Mouse (Mus musculus): ENCODE results near the gene Zfp36l2. TPM values are rescaled to one million over a fixed set of nuclear protein-coding genes. Genes with fewer than 3 reads are reported as not detected.
"Not testable (repeated sequence)": the region's sequence is repeated elsewhere in the genome, so short reads cannot be mapped to it uniquely, and the experiment has no call there.

Zfp36l2 gene
- total and polyA plus RNA-seq, 2 experiments from 2014 or later: 5.5 to 16.7 TPM

DNA sequence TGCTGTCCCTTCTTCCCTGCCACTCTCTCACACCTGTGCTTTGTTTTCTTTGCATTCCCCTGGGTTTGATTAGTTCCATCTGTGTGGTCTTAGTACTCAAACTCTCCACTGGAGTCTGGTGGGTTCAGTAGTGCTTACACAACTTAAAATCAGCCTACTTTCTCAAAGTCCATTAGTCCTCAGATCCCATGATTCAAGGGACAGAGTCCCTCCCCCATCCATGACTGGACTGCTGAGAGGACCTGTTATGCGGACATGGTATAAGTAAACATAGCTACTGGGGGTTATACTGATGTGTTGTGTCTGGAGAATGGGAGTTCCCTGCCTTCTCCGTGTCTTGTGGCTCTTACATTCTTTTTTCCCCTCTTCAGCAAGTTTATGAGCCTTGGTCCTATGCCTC, 40.5 kb upstream of the Zfp36l2 start:
- ATAC-seq (no peak), DNase-seq (ENCODE audit: low spot score) (no peak)
- H3K9me3 ChIP-seq (ENCODE audit: low read length): no peaks in the 10 kb centered on the region
- H3K9ac ChIP-seq (replicated peaks; ENCODE audit: low read length): no peak overlapping the region
- no peaks in the 10 kb centered on the region for H3K27me3 ChIP-seq (ENCODE audit: insufficient read depth, low read length)
- H3K27ac ChIP-seq: no peak overlapping the region
- no peak overlapping the region for H3K4me3 ChIP-seq (ENCODE audit: low read length)
- no peaks in the 10 kb centered on the region for H3K4me1 ChIP-seq (ENCODE audit: insufficient read depth, low read length)
- H3K36me3 ChIP-seq (ENCODE audit: insufficient read depth, low read length): peaks cover 16% of the 10 kb centered on the region; the same call in 1 of the 2 replicates
- H3K4me2 ChIP-seq (ENCODE audit: low read depth, low read length): no peak overlapping the region
- TF ChIP-seq CTCF (IDR thresholded peaks at IDR 0.05; ENCODE audit: low read depth): no peak
- WGBS: 88% methylated on average over 2 of the region's 2 CpGs

DNA sequence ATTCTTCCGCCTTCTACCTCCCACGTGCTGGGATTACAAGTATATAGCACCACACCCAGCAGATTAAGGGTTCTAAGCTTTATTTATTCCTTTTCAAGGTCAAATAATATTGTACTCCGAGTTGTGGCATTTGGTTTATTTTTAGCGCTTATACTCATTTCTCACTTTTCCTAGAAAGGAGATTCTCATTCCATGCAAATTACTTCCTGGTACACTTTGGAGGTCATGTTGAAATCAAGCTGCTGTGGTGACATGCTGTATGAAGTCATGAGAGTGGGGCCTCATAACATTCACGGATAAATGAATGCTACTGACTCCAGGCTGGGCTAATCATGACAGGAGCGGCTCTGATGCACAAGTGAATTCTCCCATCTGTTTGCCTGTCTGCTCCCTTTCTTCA, 38.9 kb upstream of the Zfp36l2 start:
- Histone ChIP-seq H3K4me3 (ENCODE audit: low read length) (no peak overlapping the region), H3K4me2 (ENCODE audit: low read depth, low read length) (no peak overlapping the region), H3K9ac (replicated peaks; ENCODE audit: low read length) (no peak overlapping the region), H3K4me1 (ENCODE audit: insufficient read depth, low read length) (no peaks in the 10 kb centered on the region), H3K9me3 (ENCODE audit: low read length) (no peaks in the 10 kb centered on the region), H3K36me3 (ENCODE audit: insufficient read depth, low read length) (peaks cover 16% of the 10 kb centered on the region; the same call in 1 of the 2 replicates), H3K27me3 (ENCODE audit: insufficient read depth, low read length) (no peaks in the 10 kb centered on the region), H3K27ac (no peak overlapping the region)
- TF ChIP-seq CTCF (IDR thresholded peaks at IDR 0.05; ENCODE audit: low read depth): no peak
- DNase-seq (ENCODE audit: low spot score) (no peak), ATAC-seq (no peak)
- WGBS: 76% methylated on average over 6 of the region's 6 CpGs

DNA sequence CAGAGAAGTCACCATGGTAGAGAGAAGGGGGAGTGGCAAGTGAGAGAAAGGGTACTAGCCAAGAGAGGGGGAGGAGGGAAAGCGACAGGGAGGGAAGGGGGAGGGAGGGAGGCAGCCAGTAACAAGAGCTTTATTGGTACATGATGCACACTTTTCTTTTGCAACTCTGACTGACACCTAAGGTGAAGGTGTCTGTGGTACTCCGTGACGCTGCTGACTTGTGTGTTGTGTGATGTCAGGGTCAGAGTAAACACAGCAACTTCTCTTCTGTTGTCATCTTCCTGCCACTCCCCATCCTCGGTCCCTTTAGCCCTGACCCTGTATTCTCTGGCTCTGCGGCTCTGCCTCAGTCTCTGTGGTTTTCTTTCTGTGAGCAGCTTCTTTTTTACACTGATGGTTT, 38.5 kb upstream of the Zfp36l2 start:
- DNase-seq (ENCODE audit: low spot score): no peak
- Histone ChIP-seq H3K27ac (no peak overlapping the region), H3K4me1 (ENCODE audit: insufficient read depth, low read length) (no peaks in the 10 kb centered on the region), H3K4me3 (ENCODE audit: low read length) (no peak overlapping the region), H3K27me3 (ENCODE audit: insufficient read depth, low read length) (no peaks in the 10 kb centered on the region), H3K9ac (replicated peaks; ENCODE audit: low read length) (no peak overlapping the region), H3K4me2 (ENCODE audit: low read depth, low read length) (no peak overlapping the region), H3K36me3 (ENCODE audit: insufficient read depth, low read length) (peaks cover 16% of the 10 kb centered on the region; the same call in 1 of the 2 replicates), H3K9me3 (ENCODE audit: low read length) (no peaks in the 10 kb centered on the region)
- WGBS: 68% methylated on average over 5 of the region's 5 CpGs
- no peak for ATAC-seq
- TF ChIP-seq CTCF (IDR thresholded peaks at IDR 0.05; ENCODE audit: low read depth): no peak

DNA sequence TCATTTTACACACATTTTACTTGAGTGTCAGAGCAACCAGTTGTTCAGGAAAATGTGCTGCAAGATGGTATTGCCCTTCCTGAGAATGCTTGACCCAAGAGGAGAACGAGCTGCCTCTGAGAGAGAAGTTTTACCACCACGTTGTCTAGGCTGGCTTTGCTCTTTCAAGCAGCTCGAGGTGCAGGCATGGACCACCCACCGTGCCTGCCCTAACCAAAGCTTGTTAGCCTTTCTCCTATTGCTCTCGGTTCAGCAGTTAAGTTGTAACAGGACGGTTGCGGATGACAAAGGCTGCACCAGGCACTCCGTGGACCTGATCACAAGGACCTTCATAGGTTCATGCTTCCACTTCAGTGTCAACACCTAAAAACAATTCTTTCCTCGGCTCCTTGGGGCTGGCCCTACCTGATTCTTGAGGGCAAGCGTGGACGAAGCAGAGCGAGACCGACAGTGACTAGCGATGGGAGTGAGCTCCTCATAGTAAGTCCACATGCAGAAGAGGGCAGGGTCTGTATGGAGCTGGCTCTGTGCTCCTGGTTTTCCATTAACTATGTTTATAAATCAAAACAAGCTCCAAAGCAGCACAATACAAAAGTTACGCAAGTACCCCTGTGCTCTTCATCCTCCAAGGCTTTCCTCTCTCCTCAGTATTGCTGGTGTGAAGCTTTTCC, 36.6 kb upstream of the Zfp36l2 start:
- H3K4me1 ChIP-seq (ENCODE audit: insufficient read depth, low read length): no peaks in the 10 kb centered on the region
- DNase-seq (ENCODE audit: low spot score) (no peak), ATAC-seq (no peak)
- H3K9me3 ChIP-seq (ENCODE audit: low read length): no peaks in the 10 kb centered on the region
- no peak overlapping the region for H3K4me3 ChIP-seq (ENCODE audit: low read length)
- TF ChIP-seq CTCF (IDR thresholded peaks at IDR 0.05; ENCODE audit: low read depth): no peak
- H3K9ac ChIP-seq (replicated peaks; ENCODE audit: low read length): no peak overlapping the region
- peaks cover 16% of the 10 kb centered on the region; the same call in 1 of the 2 replicates for H3K36me3 ChIP-seq (ENCODE audit: insufficient read depth, low read length)
- 68% methylated on average over 15 of the region's 15 CpGs for WGBS
- no peak overlapping the region for H3K4me2 ChIP-seq (ENCODE audit: low read depth, low read length)
- no peaks in the 10 kb centered on the region for H3K27me3 ChIP-seq (ENCODE audit: insufficient read depth, low read length)
- no peak overlapping the region for H3K27ac ChIP-seq

DNA sequence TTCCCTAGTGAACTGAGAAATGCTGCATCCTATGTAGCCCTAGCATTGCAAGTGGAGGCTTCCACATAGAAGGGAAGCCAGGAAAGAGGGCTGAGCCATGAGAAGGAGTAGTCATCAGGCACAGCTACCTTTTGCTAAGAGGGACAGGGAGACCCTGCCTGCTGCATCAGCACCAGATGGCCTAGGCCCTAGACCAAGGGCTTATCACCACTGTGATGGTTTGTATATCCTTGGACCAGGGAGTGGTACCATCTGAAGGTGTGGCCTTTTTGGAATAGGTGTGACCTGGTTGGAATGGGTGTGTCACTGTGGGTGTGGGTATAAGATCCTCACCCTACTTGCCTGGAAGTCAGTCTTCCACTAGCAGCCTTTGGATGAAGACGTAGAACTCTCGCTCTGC, 31.1 kb upstream of the Zfp36l2 start:
- not testable (repeated sequence) for H3K9me3 ChIP-seq (ENCODE audit: low read length); H3K9ac ChIP-seq (replicated peaks; ENCODE audit: low read length); H3K27ac ChIP-seq; H3K4me1 ChIP-seq (ENCODE audit: insufficient read depth, low read length); H3K4me2 ChIP-seq (ENCODE audit: low read depth, low read length); H3K36me3 ChIP-seq (ENCODE audit: insufficient read depth, low read length); ATAC-seq; H3K4me3 ChIP-seq (ENCODE audit: low read length); DNase-seq (ENCODE audit: low spot score); H3K27me3 ChIP-seq (ENCODE audit: insufficient read depth, low read length)
- WGBS: 100% methylated on average over 2 of the region's 2 CpGs

DNA sequence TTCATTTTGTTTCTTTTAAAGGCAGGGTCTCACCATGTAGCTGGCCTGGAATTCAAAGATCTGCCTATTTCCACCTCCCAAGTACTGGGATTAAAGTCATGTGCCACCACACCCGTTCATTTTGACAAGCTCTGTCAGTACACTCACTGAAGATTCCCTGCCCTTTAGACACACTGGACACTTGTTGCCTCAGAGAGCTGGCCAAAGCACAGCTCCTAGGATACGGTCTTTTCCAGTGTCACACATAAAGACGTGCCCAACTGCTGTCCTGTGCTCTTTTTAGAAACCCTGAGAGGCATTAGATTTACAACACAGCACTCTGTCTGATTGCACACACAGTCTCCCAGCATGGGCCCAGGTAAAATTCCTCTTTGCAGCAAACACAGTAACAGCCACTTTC, 29.9 kb upstream of the Zfp36l2 start:
- H3K27ac ChIP-seq: no peak overlapping the region
- no peak for TF ChIP-seq CTCF (IDR thresholded peaks at IDR 0.05; ENCODE audit: low read depth)
- H3K27me3 ChIP-seq (ENCODE audit: insufficient read depth, low read length): no peaks in the 10 kb centered on the region
- DNase-seq (ENCODE audit: low spot score): no peak
- WGBS: 55% methylated on average over 3 of the region's 3 CpGs
- H3K9ac ChIP-seq (replicated peaks; ENCODE audit: low read length): no peak overlapping the region
- no peaks in the 10 kb centered on the region for H3K4me1 ChIP-seq (ENCODE audit: insufficient read depth, low read length)
- H3K4me3 ChIP-seq (ENCODE audit: low read length): no peak overlapping the region
- no peaks in the 10 kb centered on the region for H3K9me3 ChIP-seq (ENCODE audit: low read length)
- H3K36me3 ChIP-seq (ENCODE audit: insufficient read depth, low read length): no peaks in the 10 kb centered on the region
- H3K4me2 ChIP-seq (ENCODE audit: low read depth, low read length): no peak overlapping the region
- ATAC-seq: no peak

DNA sequence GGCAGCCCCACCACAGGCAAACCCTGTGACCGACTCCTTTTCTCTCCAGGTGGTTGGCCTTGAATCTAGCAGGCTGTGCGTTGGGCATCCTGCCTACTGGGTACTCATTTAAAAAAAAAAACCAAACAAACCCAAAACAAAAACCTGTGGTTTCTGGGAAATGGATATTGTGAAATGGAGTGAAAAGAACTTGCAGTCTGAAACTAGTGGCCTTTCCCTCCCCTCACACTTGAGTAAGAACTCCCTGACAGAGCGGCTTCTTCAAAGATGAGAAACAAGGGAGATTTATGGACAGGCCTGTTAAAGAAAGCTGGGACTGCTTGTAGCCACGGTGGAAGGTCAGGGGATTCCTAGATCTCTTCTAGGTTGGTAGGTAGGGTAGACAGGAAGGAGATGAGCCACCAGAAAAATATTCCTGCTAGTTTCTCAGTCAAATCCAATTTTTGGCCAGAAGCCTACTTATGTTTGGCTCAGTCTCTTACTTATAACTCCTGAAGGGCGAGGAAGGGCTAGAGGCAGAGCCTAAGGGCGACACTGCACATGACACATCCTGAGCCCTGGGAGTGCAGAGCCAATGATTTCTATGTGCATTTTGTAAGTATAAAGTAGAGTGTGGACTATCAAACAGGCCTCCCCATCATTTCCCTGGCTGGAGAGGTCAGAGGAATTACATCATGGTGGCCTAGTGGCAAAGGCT, 27.7 kb upstream of the Zfp36l2 start:
- peak overlapping the region; percentile 15; the same call in 1 of the 2 replicates for H3K27ac ChIP-seq
- H3K27me3 ChIP-seq (ENCODE audit: insufficient read depth, low read length): no peaks in the 10 kb centered on the region
- TF ChIP-seq CTCF (IDR thresholded peaks at IDR 0.05; ENCODE audit: low read depth): no peak
- no peak for ATAC-seq
- H3K4me3 ChIP-seq (ENCODE audit: low read length): no peak overlapping the region
- no peaks in the 10 kb centered on the region for H3K36me3 ChIP-seq (ENCODE audit: insufficient read depth, low read length)
- whole genome bisulfite sequencing: 72% methylated on average over 6 of the region's 6 CpGs
- H3K4me1 ChIP-seq (ENCODE audit: insufficient read depth, low read length): no peaks in the 10 kb centered on the region
- no peak overlapping the region for H3K9ac ChIP-seq (replicated peaks; ENCODE audit: low read length)
- no peak overlapping the region for H3K4me2 ChIP-seq (ENCODE audit: low read depth, low read length)
- no peaks in the 10 kb centered on the region for H3K9me3 ChIP-seq (ENCODE audit: low read length)
- DNase-seq (ENCODE audit: low spot score): peak; percentile 8
